Mouse (Mus musculus): Measurements from ENCODE around the gene Acot3.

DNA sequence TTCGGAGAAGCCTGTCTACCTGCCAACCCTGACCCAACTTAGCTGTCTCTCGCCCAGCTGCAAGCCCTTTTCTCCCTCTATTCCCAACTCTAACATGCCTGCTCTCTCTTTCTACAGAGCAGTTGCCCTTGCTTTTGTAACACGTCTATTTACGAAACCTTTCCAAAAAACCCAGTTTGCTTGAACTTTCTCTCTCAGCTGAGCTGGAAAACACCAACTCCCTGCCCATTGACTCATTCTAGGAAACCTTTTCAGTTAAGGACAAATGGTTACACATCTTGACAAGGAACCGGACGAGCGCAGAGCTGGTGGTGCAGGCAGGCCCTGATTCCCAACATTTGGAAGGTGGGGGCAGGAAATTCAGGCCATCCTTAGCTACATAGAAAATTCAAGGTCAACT, 665 bp downstream of the Acot3 start:
- no peak for TF ChIP-seq CTCF (IDR thresholded peaks at IDR 0.05; ENCODE audit: borderline replicate concordance, control insufficient read depth, extremely low read depth, insufficient read depth, low read length, poor library complexity)
- no peak for TF ChIP-seq POLR2A (IDR thresholded peaks at IDR 0.05; ENCODE audit: control insufficient read depth, extremely low read depth, insufficient read depth, low read length, poor library complexity)

Measured in thymus, adult 2 months (tissue).